Mouse (Mus musculus) midbrain, postnatal 0 days (tissue): ENCODE measurements around the gene Mical2. TPM values are rescaled to one million over a fixed set of nuclear protein-coding genes. Genes with fewer than 3 reads are reported as not detected.
A peak's percentile ranks its signal among the peaks of the same experiment; 100 is the strongest.

Experiments used
- ATAC-seq: fragments of 200-750 bp; cut with Nextera tagmentation; 2 replicates; pipeline ENCODE4 v1.8.0; 2017; ENCODE audit warnings: moderate number of reproducible peaks, mild to moderate bottlenecking, moderate TSS enrichment, moderate library complexity; ENCODE audit not compliant: low FRiP score
- DNase-seq: peaks from one replicate; pipeline ENCODE4 v3.0.0-alpha.2; 2015; ENCODE audit warnings: low spot score
- H3K27ac ChIP-seq: fragments of 300-500 bp; sonication (generic); 2 replicates; pipeline ENCODE4 v1.5.1; 2014; ENCODE audit warnings: low read depth, mild to moderate bottlenecking, low read length, mixed read lengths
- H3K27me3 ChIP-seq: fragments of 300-500 bp; sonication (generic); 2 replicates; pipeline ENCODE4 v1.6.1; 2014; ENCODE audit warnings: low read length, control low read depth, mixed read lengths; ENCODE audit not compliant: insufficient read depth
- H3K36me3 ChIP-seq: fragments of 300-500 bp; sonication (generic); 2 replicates; pipeline ENCODE4 v1.6.1; 2014; ENCODE audit warnings: low read length, control low read depth, mixed read lengths; ENCODE audit not compliant: insufficient read depth
- H3K4me1 ChIP-seq: fragments of 300-500 bp; sonication (generic); 2 replicates; pipeline ENCODE4 v1.6.1; 2014; ENCODE audit warnings: mild to moderate bottlenecking, control low read depth, antibody characterized with exemption, low read length, mixed read lengths; ENCODE audit not compliant: insufficient read depth
- H3K4me2 ChIP-seq: fragments of 300-500 bp; sonication (generic); 2 replicates; pipeline ENCODE4 v1.6.1; 2014; ENCODE audit warnings: low read depth, mild to moderate bottlenecking, low read length, mixed read lengths; ENCODE audit not compliant: poor library complexity, severe bottlenecking
- H3K4me3 ChIP-seq: fragments of 300-500 bp; sonication (generic); 2 replicates; pipeline ENCODE4 v1.5.1; 2014; ENCODE audit warnings: low read depth, mild to moderate bottlenecking, low read length, moderate library complexity
- H3K9ac ChIP-seq: fragments of 300-500 bp; sonication (generic); replicated peaks from 2 replicates; pipeline ENCODE4 v1.6.1; 2014; ENCODE audit warnings: mild to moderate bottlenecking, low read length, moderate library complexity, mixed read lengths; ENCODE audit not compliant: poor library complexity, severe bottlenecking
- H3K9me3 ChIP-seq: fragments of 300-500 bp; sonication (generic); 2 replicates; pipeline ENCODE4 v1.6.1; 2016; ENCODE audit warnings: low read length, control low read depth
- CTCF ChIP-seq: IDR thresholded peaks from 2 replicates; pipeline ENCODE4 v1.5.1; 2016; ENCODE audit warnings: antibody characterized with exemption, mild to moderate bottlenecking
- WGBS: fragments of 180-500 bp; shearing (Covaris S2); extraction: QIAGEN DNeasy Blood & Tissue Kit; methylation state at CpG from one replicate; pipeline ENCODE4 v1.1.7; 2014; 5-methylcytosine and 5-hydroxymethylcytosine counted together
- polyA plus RNA-seq: library from polyadenylated mRNA; unstranded; fragments of >200 nt; fragmentation: Nextera tagmentation; extraction: Ambion mirVana; gene quantifications from 2 replicates; pipeline ENCODE4 v1.2.1, GENCODE M21; 2015
- total RNA-seq: library from RNA; depleted of rRNA; stranded (reverse); fragments of >200 nt; gene quantifications from 2 replicates; pipeline ENCODE4 v1.2.3, GENCODE M21; 2014

Mical2 gene
- total and polyA plus RNA-seq, 2 experiments from 2014 or later: 6.2 to 11.0 TPM

GRCm38 (mm10) chr7:112270870-112271269 lies 45.2 kb downstream of the Mical2 start:
- Histone ChIP-seq H3K27me3 (no peaks in the 10 kb centered on the region), H3K4me2 (no peak overlapping the region), H3K4me3 (no peak overlapping the region), H3K36me3 (no peaks in the 10 kb centered on the region), H3K9ac (no peak overlapping the region), H3K4me1 (no peaks in the 10 kb centered on the region), H3K27ac (no peak overlapping the region), H3K9me3 (no peaks in the 10 kb centered on the region)
- DNase-seq: peak; percentile 23
- WGBS: 81% methylated on average over 5 of the region's 5 CpGs
- TF ChIP-seq CTCF: no peak
- no peak for ATAC-seq

DNA sequence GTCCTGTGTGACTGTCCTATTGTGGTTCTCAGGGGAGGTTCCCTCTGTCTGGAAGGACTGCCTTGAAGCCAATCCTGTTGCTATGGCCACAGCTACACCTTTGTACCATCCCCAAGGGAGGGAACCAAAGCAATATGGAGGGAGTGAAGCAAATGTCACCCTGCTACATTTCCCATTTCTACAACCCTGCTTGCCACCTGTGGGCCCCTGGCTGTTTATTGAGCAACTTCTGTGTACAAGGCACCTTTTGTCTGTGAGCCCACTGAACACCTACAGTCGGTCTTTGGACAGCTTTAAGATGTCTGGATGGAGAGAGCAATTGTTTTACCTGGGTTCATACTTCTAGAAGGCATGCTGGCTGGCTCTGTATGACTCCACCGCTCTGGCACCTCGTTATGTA lies 46.0 kb downstream of the Mical2 start:
- TF ChIP-seq CTCF: no peak
- H3K36me3 ChIP-seq: no peaks in the 10 kb centered on the region
- no peak for ATAC-seq
- H3K9me3 ChIP-seq: no peaks in the 10 kb centered on the region
- no peak overlapping the region for H3K4me3 ChIP-seq
- H3K4me2 ChIP-seq: no peak overlapping the region
- WGBS: 87% methylated on average over 3 of the region's 3 CpGs
- no peak for DNase-seq
- H3K27me3 ChIP-seq: no peaks in the 10 kb centered on the region
- H3K4me1 ChIP-seq: no peaks in the 10 kb centered on the region
- no peak overlapping the region for H3K27ac ChIP-seq
- no peak overlapping the region for H3K9ac ChIP-seq

- H3K9ac ChIP-seq: no peak overlapping the region
- peak; percentile 58 for DNase-seq
- H3K36me3 ChIP-seq: no peaks in the 10 kb centered on the region
- H3K9me3 ChIP-seq: no peaks in the 10 kb centered on the region
- no peak overlapping the region for H3K27ac ChIP-seq
- no peak for ATAC-seq
- no peak overlapping the region for H3K4me3 ChIP-seq
- H3K4me1 ChIP-seq: no peaks in the 10 kb centered on the region
- TF ChIP-seq CTCF: no peak
- no peaks in the 10 kb centered on the region for H3K27me3 ChIP-seq
- WGBS: 22% methylated on average over 5 of the region's 5 CpGs
- H3K4me2 ChIP-seq: no peak overlapping the region
Observed at GRCm38 (mm10) chr7:112272692-112273091, 47.0 kb downstream of the Mical2 start.

GRCm38 (mm10) chr7:112273451-112273850 lies 47.8 kb downstream of the Mical2 start:
- 65% methylated on average over 6 of the region's 6 CpGs for WGBS
- DNase-seq: no peak

DNA sequence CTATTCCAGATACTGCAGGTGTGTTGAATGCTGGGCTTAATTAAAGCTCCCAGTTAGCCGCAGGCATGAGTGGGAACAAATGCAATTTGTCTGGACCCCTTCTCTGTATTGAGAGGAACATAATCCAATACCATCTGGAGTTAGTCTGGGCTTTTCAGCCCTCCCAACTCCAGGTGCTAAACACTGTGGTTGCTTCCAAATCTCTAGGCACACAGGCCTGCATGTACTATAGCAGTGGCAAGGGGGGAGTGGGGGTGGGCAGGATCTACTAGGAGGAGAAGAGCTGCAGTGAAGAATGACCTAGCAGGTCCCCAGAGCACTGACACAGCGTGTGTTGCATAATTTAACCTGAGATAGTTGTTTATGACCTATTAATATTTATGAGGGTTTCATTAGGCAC lies 49.0 kb downstream of the Mical2 start:
- Histone ChIP-seq H3K36me3 (no peaks in the 10 kb centered on the region), H3K27me3 (no peaks in the 10 kb centered on the region), H3K4me2 (no peak overlapping the region), H3K9me3 (no peaks in the 10 kb centered on the region), H3K4me3 (no peak overlapping the region), H3K27ac (no peak overlapping the region), H3K4me1 (no peaks in the 10 kb centered on the region), H3K9ac (no peak overlapping the region)
- 49% methylated on average over 2 of the region's 2 CpGs for WGBS
- no peak for TF ChIP-seq CTCF
- ATAC-seq (no peak), DNase-seq (no peak)

More at GRCm38 (mm10) chr7:112273451-112273850, 47.8 kb downstream of the Mical2 start:
- no peaks in the 10 kb centered on the region for H3K9me3 ChIP-seq
- no peak for ATAC-seq
- H3K36me3 ChIP-seq: no peaks in the 10 kb centered on the region
- H3K4me1 ChIP-seq: no peaks in the 10 kb centered on the region
- no peak overlapping the region for H3K4me3 ChIP-seq
- H3K9ac ChIP-seq: no peak overlapping the region
- TF ChIP-seq CTCF: no peak
- no peak overlapping the region for H3K27ac ChIP-seq
- H3K4me2 ChIP-seq: no peak overlapping the region
- no peaks in the 10 kb centered on the region for H3K27me3 ChIP-seq

DNA sequence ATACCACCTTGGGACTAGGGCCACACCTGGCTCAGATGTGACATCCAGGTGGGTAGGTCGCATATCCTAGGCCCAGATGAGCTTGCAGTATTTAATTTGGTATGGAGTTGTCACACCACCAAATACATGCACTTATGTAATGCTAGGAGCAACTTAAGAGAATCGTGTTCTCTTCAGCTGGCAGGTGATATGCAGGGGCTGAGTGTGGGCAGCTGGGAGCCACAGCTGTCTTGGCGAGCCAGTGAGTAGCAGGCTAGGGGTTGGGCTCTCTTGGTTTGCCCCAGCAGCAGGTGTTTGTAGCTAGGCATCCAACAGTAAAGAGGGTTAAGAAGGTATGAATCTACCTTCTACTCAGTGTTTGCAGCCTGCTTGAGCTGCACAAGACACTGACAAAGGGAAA lies 49.4 kb downstream of the Mical2 start:
- no peaks in the 10 kb centered on the region for H3K27me3 ChIP-seq
- DNase-seq (no peak), ATAC-seq (no peak)
- 76% methylated on average over 3 of the region's 3 CpGs for WGBS
- H3K4me2 ChIP-seq: no peak overlapping the region
- no peaks in the 10 kb centered on the region for H3K4me1 ChIP-seq
- no peak overlapping the region for H3K4me3 ChIP-seq
- H3K36me3 ChIP-seq: no peaks in the 10 kb centered on the region
- no peak for TF ChIP-seq CTCF
- no peak overlapping the region for H3K27ac ChIP-seq
- H3K9ac ChIP-seq: no peak overlapping the region
- H3K9me3 ChIP-seq: no peaks in the 10 kb centered on the region
